Mouse (Mus musculus) cerebral cortex, adult 2 months (tissue): ENCODE data around the gene Kcnip4.

ENCODE experiments used
- WGBS: fragments of 180-500 bp; shearing (Covaris S2); methylation state at CpG from one replicate; pipeline ENCODE4 v1.1.7; 2018; 5-methylcytosine and 5-hydroxymethylcytosine counted together

Gene Kcnip4

GRCm38 (mm10) chr5:49524394-49525241 lies at the start of gene Kcnip4:
Gene Kcnip4 (minus strand): TSS chr5:49524907.
- 2% methylated on average over 45 of the region's 50 CpGs for WGBS

DNA sequence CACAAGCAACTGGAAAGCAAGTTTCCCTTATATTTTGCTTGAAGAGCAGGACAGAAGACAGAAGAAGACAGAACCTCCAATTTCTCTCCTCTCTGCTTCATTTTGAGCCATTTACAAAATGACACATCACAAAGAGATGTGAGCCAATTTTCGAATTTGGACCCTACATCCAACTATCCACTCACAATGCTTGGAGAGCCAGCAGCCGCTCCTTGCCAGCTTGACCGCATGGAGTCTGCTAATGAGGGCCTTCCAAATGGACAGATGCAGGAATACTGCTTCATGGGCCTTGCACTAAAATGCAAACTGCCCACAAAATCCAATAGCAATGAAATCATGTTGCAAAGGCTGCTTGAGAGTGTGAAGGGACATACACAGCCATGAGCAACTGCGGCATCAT lies 47.2 kb upstream of the Kcnip4 start:
- 81% methylated on average over 4 of the region's 4 CpGs for WGBS

GRCm38 (mm10) chr5:49563751-49564150 lies 39.0 kb upstream of the Kcnip4 start:
- 71% methylated on average over 4 of the region's 4 CpGs for WGBS

- 57% methylated on average over 3 of the region's 3 CpGs for WGBS
Observed at GRCm38 (mm10) chr5:49557436-49557835, 32.7 kb upstream of the Kcnip4 start.

DNA sequence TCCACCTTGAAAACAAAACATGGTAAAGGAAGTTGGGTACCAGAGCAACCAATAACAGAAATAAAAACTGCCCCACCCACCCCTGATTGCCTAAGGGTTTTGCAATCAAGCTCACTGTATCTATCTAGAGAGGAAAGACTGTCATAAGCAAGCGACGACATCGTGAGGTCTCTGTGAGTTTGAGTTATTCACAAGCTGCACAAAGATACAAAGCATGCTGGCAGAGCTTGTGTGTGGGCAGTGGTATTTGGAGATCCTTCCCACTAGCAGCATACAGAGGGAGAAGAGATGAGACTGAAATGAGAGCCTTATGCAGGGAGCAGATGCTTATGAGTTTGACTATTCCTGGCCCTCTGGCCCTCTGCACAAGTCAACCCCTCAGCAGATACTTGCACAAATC lies 23.2 kb upstream of the Kcnip4 start:
- WGBS: 31% methylated on average over 3 of the region's 3 CpGs

DNA sequence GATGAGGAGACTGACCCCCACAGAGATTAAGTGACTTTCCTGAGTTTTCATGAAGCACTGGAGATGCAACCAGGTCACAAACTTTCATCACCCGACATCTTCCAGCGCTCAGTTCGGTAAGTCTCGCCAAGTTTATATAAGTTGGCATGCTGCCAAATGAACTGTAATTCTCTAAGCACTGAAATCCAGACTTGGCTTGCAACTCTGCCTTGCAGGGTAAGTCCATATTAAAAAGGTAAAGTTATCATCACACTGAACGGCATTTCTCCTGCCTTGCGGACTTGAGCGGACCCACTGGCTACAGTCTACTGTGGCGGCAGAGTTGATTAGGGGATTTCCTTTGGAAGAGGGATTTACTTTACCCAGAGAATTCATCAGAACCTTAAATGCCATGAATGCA lies 4.7 kb upstream of the Kcnip4 start:
- WGBS: 42% methylated on average over 8 of the region's 8 CpGs

DNA sequence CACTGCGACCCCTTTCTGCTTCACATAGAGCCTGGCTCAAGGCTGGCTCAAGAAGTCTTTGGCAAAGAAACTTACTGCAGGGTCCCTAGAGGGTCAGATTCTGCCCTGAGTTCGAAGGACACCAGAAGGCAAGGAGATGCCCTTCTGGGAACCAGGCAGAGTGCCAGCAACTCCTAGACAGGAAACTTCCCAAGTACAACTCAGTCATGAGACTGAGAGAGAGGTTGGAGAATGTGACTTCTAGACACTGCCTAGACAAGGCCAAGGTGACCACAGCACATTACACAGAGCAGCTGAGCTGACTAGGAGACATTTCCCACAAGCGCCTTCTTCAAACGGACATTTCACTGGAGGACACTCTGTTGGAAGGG lies 520 bp upstream of the Kcnip4 start:
- 38% methylated on average over 4 of the region's 4 CpGs for WGBS

DNA sequence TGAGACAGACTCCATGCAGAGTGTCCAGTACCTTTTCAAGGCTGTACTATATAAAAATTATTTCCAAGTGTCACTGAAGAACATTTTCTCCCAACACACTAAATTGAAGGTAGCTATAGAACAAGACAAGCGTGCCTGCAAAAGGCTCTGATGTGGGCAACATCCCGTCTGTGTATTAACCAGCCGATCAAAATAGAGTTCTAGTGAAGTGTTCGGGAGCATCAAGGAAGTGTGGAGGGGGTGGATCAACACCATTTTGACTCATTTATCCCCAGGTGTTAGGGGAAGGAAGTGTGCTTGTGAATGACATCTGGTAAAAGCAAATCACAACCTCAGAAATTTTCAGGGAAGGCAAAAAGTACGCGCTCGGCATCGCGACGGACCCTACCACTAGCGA lies 712 bp downstream of the Kcnip4 start:
- 6% methylated on average over 11 of the region's 11 CpGs for WGBS

DNA sequence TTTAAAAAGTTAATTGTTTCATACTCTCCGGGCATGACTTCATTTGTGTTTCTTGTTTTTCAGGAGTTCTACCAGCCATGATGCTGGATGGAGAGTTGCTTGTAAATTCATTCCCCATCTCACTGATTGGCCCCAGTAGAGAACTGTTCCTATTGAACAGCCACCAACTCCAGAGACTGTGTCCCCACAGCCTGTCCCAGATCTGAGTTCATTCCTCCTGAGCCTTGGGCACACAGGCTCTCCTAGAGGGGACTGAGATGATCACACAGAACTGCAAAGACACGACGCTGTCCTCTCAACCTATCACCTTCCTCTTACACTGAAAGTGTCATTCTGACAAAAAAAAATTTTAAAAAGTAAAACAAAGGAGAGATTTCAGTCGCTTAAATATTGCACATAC lies 1.7 kb downstream of the Kcnip4 start:
- 61% methylated on average over 4 of the region's 4 CpGs for WGBS

DNA sequence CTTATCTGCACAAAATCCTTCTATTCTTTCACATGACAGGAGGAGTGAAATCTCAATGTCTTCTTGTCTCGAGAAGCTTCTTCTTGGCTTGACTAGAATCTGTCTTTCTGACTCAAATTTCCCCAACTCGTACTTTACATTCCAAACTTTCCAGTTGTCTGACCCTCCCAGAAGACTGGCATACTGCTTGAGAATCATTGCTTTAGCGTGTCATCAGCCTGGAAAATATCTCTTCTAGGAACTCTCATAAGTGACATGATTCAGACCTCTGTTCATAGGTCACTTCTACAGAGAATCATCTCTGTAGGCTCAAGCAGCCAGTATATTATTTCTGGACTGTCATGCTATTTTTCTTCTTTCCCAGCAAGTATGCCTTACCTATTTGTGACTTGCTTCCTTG lies 26.0 kb downstream of the Kcnip4 start:
- whole genome bisulfite sequencing: 71% methylated on average over 3 of the region's 3 CpGs

DNA sequence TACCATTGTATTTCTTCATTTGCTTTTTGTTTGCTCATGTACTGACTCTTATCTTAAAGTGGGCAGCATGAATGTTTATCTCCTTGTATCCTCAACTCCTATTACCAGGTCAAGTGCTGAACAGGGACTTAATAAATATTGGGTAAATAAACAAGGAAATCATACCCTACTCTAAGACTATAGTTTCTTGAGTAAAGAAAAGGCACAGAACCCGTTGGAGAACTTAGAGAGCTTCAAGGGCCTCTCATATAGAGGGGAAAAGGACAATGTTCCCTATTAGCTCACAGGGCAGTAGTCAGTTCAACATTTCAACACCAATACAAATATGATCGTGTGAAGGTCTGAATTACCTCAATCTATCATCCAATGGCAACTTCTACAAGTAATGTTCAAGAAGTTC lies 37.4 kb downstream of the Kcnip4 start:
- 79% methylated on average over 2 of the region's 2 CpGs for WGBS

DNA sequence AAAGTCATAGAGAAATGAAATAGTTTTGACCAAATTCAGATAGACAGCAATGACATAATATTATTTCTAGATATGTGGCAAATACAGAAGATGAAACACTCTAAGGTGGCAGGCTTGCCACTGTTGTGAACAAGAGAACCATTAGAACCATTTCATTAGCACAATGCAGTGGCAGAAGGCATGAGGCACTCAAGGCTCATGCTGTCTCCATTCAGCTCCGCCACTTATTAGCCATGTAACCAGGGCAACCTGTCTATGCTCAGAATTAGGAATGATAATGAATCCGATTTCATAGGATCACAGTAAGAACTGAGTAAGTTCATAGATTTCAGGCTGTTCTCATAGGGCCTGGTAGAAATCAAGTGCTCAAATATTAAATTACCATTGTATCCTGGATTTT lies 54.0 kb downstream of the Kcnip4 start:
- WGBS: 55% methylated on average over 2 of the region's 2 CpGs

DNA sequence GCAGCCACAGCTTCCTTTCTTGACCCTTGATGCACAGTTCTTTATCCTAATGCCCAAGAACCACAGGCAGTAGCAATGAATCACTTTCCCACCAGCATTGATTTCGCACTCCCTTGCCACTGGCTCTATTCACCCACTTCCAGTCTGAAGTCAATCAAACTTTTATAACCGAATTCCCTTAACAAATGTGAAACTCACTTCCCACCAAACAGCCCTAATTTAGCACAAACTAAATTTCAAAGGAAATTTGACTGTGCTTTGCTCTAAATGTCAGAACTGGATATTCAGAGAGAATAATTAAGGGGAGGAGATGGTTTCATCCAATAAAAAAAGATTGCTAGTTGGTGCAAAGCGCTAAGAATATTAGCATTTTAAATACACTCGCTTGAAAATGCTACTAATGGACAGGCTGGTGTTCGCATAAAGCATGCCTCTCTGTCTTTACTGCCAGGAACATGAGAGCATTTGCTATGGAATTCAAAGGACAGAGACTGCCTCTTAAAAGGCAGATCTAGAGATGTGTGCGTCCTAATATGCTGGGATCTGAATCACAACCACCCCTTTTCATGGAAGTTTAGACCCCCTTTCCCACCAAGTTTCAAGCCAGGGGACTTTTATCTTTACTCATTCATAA lies 63.9 kb downstream of the Kcnip4 start:
- 31% methylated on average over 6 of the region's 6 CpGs for WGBS

DNA sequence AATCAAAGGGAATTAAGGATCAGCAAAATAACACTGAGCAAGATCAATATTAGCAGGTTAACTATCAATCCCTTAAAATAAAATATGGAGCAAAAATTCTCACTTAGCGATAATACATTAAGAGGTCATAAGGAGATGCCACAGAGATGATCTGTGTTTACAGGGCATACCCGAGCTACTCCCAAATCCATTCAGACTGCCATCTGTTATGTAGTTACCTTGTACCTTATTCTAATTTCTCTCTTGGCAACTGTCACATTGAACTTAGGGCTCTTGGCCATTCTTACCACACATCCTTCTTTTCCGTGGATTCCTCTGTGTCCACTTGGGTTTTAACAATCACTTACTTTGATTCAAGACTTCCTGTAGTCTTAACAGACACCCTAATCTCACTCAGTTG lies 71.6 kb downstream of the Kcnip4 start:
- 68% methylated on average over 3 of the region's 3 CpGs for WGBS

GRCm38 (mm10) chr5:49450876-49451275 lies 73.8 kb downstream of the Kcnip4 start:
- 40% methylated on average over 3 of the region's 3 CpGs for WGBS

DNA sequence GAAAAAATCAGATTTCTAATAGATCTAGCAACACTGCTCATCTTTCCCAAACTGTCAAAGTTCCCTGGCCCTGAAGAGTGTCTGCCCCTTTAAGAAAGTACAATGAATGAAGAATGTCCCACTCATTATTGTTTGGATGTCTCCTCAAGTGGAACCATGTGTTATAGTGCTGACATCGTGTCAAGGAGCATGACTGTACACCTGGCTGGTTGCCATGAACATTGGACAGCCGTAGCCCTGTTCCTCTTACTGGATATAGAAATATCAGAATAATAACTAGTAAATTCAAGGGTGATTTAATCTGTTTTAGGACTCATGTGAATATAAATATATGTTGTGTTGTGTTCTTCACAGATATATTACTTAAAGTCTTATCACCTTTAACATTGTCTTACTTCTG lies 87.5 kb downstream of the Kcnip4 start:
- 41% methylated on average over 2 of the region's 2 CpGs for WGBS

- 41% methylated on average over 1 of the region's 1 CpGs for WGBS
Observed at GRCm38 (mm10) chr5:49408351-49408750, 116.4 kb downstream of the Kcnip4 start.

GRCm38 (mm10) chr5:49370543-49371076 lies 154.1 kb downstream of the Kcnip4 start:
- 23% methylated on average over 3 of the region's 3 CpGs for WGBS

DNA sequence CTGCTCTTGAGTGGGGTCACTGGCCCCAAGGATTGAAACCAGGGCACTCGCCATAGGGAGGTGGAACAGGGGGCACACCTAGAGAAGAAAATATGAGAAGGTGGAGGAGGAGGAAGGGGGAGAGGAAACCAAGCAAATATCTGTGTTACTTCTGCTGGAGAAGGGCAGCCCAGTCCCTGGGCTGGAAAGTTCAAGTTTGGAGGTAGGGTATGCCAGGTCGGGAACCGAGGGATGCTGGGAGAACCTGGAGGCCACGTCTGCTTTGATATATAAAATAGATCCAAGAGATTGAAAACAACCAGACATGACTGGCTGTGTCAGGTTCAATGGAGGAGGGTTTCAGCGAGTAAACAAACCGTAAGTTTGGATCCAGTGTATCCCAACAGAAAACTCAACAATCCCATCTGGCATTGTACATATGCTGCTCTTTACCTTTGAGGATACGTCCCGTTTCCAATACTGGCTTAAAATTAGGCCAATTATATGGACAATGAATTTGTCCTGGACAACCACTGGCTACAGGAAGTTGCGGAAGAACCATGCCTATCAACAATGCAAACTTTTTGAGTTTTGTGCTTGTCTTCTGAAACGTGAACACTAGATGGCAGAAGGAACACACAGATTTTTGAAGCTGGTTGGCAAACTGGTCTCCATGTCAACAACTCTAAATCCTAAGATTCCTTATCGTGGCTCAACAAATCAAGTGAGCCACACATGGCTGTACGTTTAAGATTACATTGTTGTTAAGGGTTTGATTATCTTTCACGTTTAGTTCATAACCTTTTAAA lies 155.9 kb downstream of the Kcnip4 start:
- 42% methylated on average over 13 of the region's 13 CpGs for WGBS

- 79% methylated on average over 3 of the region's 3 CpGs for WGBS
Observed at GRCm38 (mm10) chr5:49356381-49356780, 168.3 kb downstream of the Kcnip4 start.

GRCm38 (mm10) chr5:49352061-49352460 lies 172.6 kb downstream of the Kcnip4 start:
- 77% methylated on average over 5 of the region's 5 CpGs for WGBS
